Mouse (Mus musculus): Measurements from ENCODE around the gene Gm9936. TPM values are rescaled to one million over a fixed set of nuclear protein-coding genes. Genes with fewer than 3 reads are reported as not detected.
A peak's percentile ranks its signal among the peaks of the same experiment; 100 is the strongest.

The Gm9936 gene
- polyA plus RNA-seq, 1 experiment, result 0.21 TPM

- H3K9me3 ChIP-seq (replicated peaks; ENCODE audit: control insufficient read depth, insufficient read depth, low read length, poor library complexity, severe bottlenecking), result peaks cover 1% of the 10 kb centered on the region
- H3K4me3 ChIP-seq (ENCODE audit: low read depth, low read length), result no peak overlapping the region
- H3K27me3 ChIP-seq (ENCODE audit: control insufficient read depth, insufficient read depth, low read length, poor library complexity, severe bottlenecking), result no peaks in the 10 kb centered on the region
- H3K36me3 ChIP-seq (ENCODE audit: control insufficient read depth, insufficient read depth, low read length, poor library complexity, severe bottlenecking), result no peaks in the 10 kb centered on the region; the same call in 1 of the 2 replicates
- no peak overlapping the region for H3K27ac ChIP-seq (ENCODE audit: insufficient read depth, low read length)
- TF ChIP-seq EP300 (IDR thresholded peaks at IDR 0.05; ENCODE audit: insufficient read depth, low read depth, low read length) (no peak), CTCF (IDR thresholded peaks at IDR 0.05; ENCODE audit: low read depth, low read length) (no peak), POLR2A (IDR thresholded peaks at IDR 0.05; ENCODE audit: insufficient read depth, low read length) (no peak)
- H3K9ac ChIP-seq (ENCODE audit: low read depth, poor library complexity, severe bottlenecking), result no peak overlapping the region
- H3K4me1 ChIP-seq (ENCODE audit: control insufficient read depth, insufficient read depth, low read length), result peaks cover 4% of the 10 kb centered on the region
Observed at GRCm38 (mm10) chr5:114827427-114827826, 31.1 kb downstream of the Gm9936 start.

- Histone ChIP-seq H3K9me3 (replicated peaks; ENCODE audit: control insufficient read depth, insufficient read depth, low read length, poor library complexity, severe bottlenecking) (peaks cover 13% of the 10 kb centered on the region), H3K9ac (ENCODE audit: low read depth, poor library complexity, severe bottlenecking) (peak overlapping the region; percentile 53), H3K27ac (ENCODE audit: insufficient read depth, low read length) (peak overlapping the region; percentile 27), H3K36me3 (ENCODE audit: control insufficient read depth, insufficient read depth, low read length, poor library complexity, severe bottlenecking) (peaks cover 2% of the 10 kb centered on the region; the same call in 1 of the 2 replicates), H3K4me3 (ENCODE audit: low read depth, low read length) (peak overlapping the region; percentile 57), H3K27me3 (ENCODE audit: control insufficient read depth, insufficient read depth, low read length, poor library complexity, severe bottlenecking) (no peaks in the 10 kb centered on the region), H3K4me1 (ENCODE audit: control insufficient read depth, insufficient read depth, low read length) (peaks cover 4% of the 10 kb centered on the region)
- TF ChIP-seq EP300 (IDR thresholded peaks at IDR 0.05; ENCODE audit: insufficient read depth, low read depth, low read length) (no peak), CTCF (IDR thresholded peaks at IDR 0.05; ENCODE audit: low read depth, low read length) (no peak), POLR2A (IDR thresholded peaks at IDR 0.05; ENCODE audit: insufficient read depth, low read length) (peak; percentile 82)
Observed at GRCm38 (mm10) chr5:114825978-114826691, 32.3 kb downstream of the Gm9936 start.

- H3K27me3 ChIP-seq (ENCODE audit: control insufficient read depth, insufficient read depth, low read length, poor library complexity, severe bottlenecking), result no peaks in the 10 kb centered on the region
- H3K9ac ChIP-seq (ENCODE audit: low read depth, poor library complexity, severe bottlenecking), result peak overlapping the region; percentile 14; the same call in 1 of the 2 replicates
- H3K9me3 ChIP-seq (replicated peaks; ENCODE audit: control insufficient read depth, insufficient read depth, low read length, poor library complexity, severe bottlenecking), result peaks cover 14% of the 10 kb centered on the region
- H3K4me1 ChIP-seq (ENCODE audit: control insufficient read depth, insufficient read depth, low read length), result peaks cover 4% of the 10 kb centered on the region
- peaks cover 2% of the 10 kb centered on the region; the same call in 1 of the 2 replicates for H3K36me3 ChIP-seq (ENCODE audit: control insufficient read depth, insufficient read depth, low read length, poor library complexity, severe bottlenecking)
- TF ChIP-seq CTCF (IDR thresholded peaks at IDR 0.05; ENCODE audit: low read depth, low read length), result peak; percentile 57
- TF ChIP-seq POLR2A (IDR thresholded peaks at IDR 0.05; ENCODE audit: insufficient read depth, low read length), result no peak
- H3K27ac ChIP-seq (ENCODE audit: insufficient read depth, low read length), result no peak overlapping the region
- H3K4me3 ChIP-seq (ENCODE audit: low read depth, low read length), result peak overlapping the region; percentile 85
Observed at GRCm38 (mm10) chr5:114824197-114824596, 34.3 kb downstream of the Gm9936 start.

- no peaks in the 10 kb centered on the region for H3K27me3 ChIP-seq (ENCODE audit: control insufficient read depth, insufficient read depth, low read length, poor library complexity, severe bottlenecking)
- peak within 1 kb of the TSS; percentile 92 for H3K4me3 ChIP-seq (ENCODE audit: low read depth, low read length)
- H3K36me3 ChIP-seq (ENCODE audit: control insufficient read depth, insufficient read depth, low read length, poor library complexity, severe bottlenecking), result peaks cover 2% of the 10 kb centered on the region; the same call in 1 of the 2 replicates
- peaks cover 4% of the 10 kb centered on the region for H3K4me1 ChIP-seq (ENCODE audit: control insufficient read depth, insufficient read depth, low read length)
- H3K9ac ChIP-seq (ENCODE audit: low read depth, poor library complexity, severe bottlenecking), result peak within 1 kb of the TSS; percentile 66
- peaks cover 14% of the 10 kb centered on the region for H3K9me3 ChIP-seq (replicated peaks; ENCODE audit: control insufficient read depth, insufficient read depth, low read length, poor library complexity, severe bottlenecking)
- no peak within 1 kb of the TSS for H3K27ac ChIP-seq (ENCODE audit: insufficient read depth, low read length)
- TF ChIP-seq POLR2A (IDR thresholded peaks at IDR 0.05; ENCODE audit: insufficient read depth, low read length) (peak; percentile 76), CTCF (IDR thresholded peaks at IDR 0.05; ENCODE audit: low read depth, low read length) (no peak)
Observed at GRCm38 (mm10) chr5:114822796-114823688, 35.4 kb downstream of the Gm9936 start, which contains the start of gene 1500011B03Rik. Gene 1500011B03Rik (minus strand): TSS chr5:114823468.

DNA sequence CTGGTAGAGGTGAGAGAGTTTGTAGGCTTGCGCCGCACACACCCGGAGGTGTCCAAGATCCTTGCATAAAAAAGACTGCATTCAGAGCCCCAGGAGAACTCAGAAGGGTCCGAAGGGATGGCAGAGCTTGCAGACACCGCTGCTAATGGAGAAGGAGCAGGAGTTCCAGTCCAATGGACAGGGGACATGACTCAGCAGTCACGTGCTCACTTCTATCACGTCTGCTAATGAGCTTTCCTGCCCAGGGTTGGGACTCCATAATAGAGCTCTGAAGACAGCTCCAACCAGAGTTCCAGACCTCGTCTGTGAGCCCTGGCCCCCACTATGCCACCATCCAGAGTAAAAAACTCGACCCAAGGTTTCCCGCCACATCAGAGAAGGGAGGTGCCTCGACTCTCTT, 40.4 kb downstream of the Gm9936 start:
- Histone ChIP-seq H3K27me3 (ENCODE audit: control insufficient read depth, insufficient read depth, low read length, poor library complexity, severe bottlenecking) (no peaks in the 10 kb centered on the region), H3K4me1 (ENCODE audit: control insufficient read depth, insufficient read depth, low read length) (peaks cover 2% of the 10 kb centered on the region), H3K36me3 (ENCODE audit: control insufficient read depth, insufficient read depth, low read length, poor library complexity, severe bottlenecking) (peaks cover 2% of the 10 kb centered on the region; the same call in 1 of the 2 replicates), H3K4me3 (ENCODE audit: low read depth, low read length) (no peak overlapping the region; the same call in 1 of the 2 replicates), H3K9ac (ENCODE audit: low read depth, poor library complexity, severe bottlenecking) (no peak overlapping the region), H3K27ac (ENCODE audit: insufficient read depth, low read length) (peak overlapping the region; percentile 60), H3K9me3 (replicated peaks; ENCODE audit: control insufficient read depth, insufficient read depth, low read length, poor library complexity, severe bottlenecking) (peaks cover 17% of the 10 kb centered on the region)
- TF ChIP-seq POLR2A (IDR thresholded peaks at IDR 0.05; ENCODE audit: insufficient read depth, low read length) (no peak), CTCF (IDR thresholded peaks at IDR 0.05; ENCODE audit: low read depth, low read length) (no peak), EP300 (IDR thresholded peaks at IDR 0.05; ENCODE audit: insufficient read depth, low read depth, low read length) (peak; percentile 51; the same call in 1 of the 2 replicates)

Measured in ES-Bruce4 (cell line).